Mouse (Mus musculus) splenic B cell, adult 2 months (primary cell): ENCODE data around the gene Mc1r.
A peak's percentile ranks its signal among the peaks of the same experiment; 100 is the strongest.
"Not testable (repeated sequence)": the region's sequence is repeated elsewhere in the genome, so short reads cannot be mapped to it uniquely, and the experiment has no call there.

Experiments used
- DNase-seq: peaks from one replicate; pipeline ENCODE4 v3.0.0-alpha.2; 2011; ENCODE audit warnings: low read depth, low spot score
- H3K27me3 ChIP-seq: 2 replicates; pipeline ENCODE4 v1.6.1; 2012; ENCODE audit warnings: mild to moderate bottlenecking, low read length, moderate library complexity, mixed read lengths; ENCODE audit not compliant: control insufficient read depth, poor library complexity, insufficient read depth, severe bottlenecking
- H3K36me3 ChIP-seq: 2 replicates; pipeline ENCODE4 v1.6.1; 2012; ENCODE audit warnings: mild to moderate bottlenecking, low read length, moderate library complexity, mixed read lengths; ENCODE audit not compliant: control insufficient read depth, poor library complexity, insufficient read depth, severe bottlenecking

The Mc1r gene

GRCm38 (mm10) chr8:123404521-123404920, 2.4 kb upstream of the Mc1r start:
- Histone ChIP-seq H3K27me3 (no peaks in the 10 kb centered on the region), H3K36me3 (peaks cover 7% of the 10 kb centered on the region)
- DNase-seq: no peak

- Histone ChIP-seq H3K27me3 (peaks cover 3% of the 10 kb centered on the region; the same call in 1 of the 2 replicates), H3K36me3 (no peaks in the 10 kb centered on the region)
- no peak for DNase-seq
Observed at GRCm38 (mm10) chr8:123407612-123408011, 705 bp downstream of the Mc1r start.

GRCm38 (mm10) chr8:123408586-123409544, 2.0 kb downstream of the Mc1r start:
- no peak for DNase-seq
- Histone ChIP-seq H3K36me3 (no peaks in the 10 kb centered on the region), H3K27me3 (peaks cover 3% of the 10 kb centered on the region; the same call in 1 of the 2 replicates)

- Histone ChIP-seq H3K27me3 (peaks cover 3% of the 10 kb centered on the region; the same call in 1 of the 2 replicates), H3K36me3 (no peaks in the 10 kb centered on the region)
- no peak for DNase-seq
Observed at GRCm38 (mm10) chr8:123410049-123410587, 3.2 kb downstream of the Mc1r start.

GRCm38 (mm10) chr8:123410788-123411187, 3.9 kb downstream of the Mc1r start:
- no peak for DNase-seq
- Histone ChIP-seq H3K36me3 (no peaks in the 10 kb centered on the region), H3K27me3 (peaks cover 3% of the 10 kb centered on the region; the same call in 1 of the 2 replicates)

- Histone ChIP-seq H3K36me3 (no peaks in the 10 kb centered on the region), H3K27me3 (peaks cover 3% of the 10 kb centered on the region; the same call in 1 of the 2 replicates)
- peak; percentile 70 for DNase-seq
Observed at GRCm38 (mm10) chr8:123411246-123411645, 4.3 kb downstream of the Mc1r start, which contains the start of gene Tubb3. Gene Tubb3, plus strand, starts transcription at chr8:123411424.

- no peak for DNase-seq
- H3K27me3 ChIP-seq: peaks cover 3% of the 10 kb centered on the region; the same call in 1 of the 2 replicates
- H3K36me3 ChIP-seq: no peaks in the 10 kb centered on the region
Observed at GRCm38 (mm10) chr8:123411781-123412327, 4.9 kb downstream of the Mc1r start.

- peaks cover 3% of the 10 kb centered on the region; the same call in 1 of the 2 replicates for H3K27me3 ChIP-seq
- DNase-seq: peak; percentile 79
- no peaks in the 10 kb centered on the region for H3K36me3 ChIP-seq
Observed at GRCm38 (mm10) chr8:123412560-123413170, 5.8 kb downstream of the Mc1r start.

- no peaks in the 10 kb centered on the region for H3K36me3 ChIP-seq
- DNase-seq: no peak
- peaks cover 3% of the 10 kb centered on the region; the same call in 1 of the 2 replicates for H3K27me3 ChIP-seq
Observed at GRCm38 (mm10) chr8:123414255-123414654, 7.3 kb downstream of the Mc1r start.

GRCm38 (mm10) chr8:123414997-123415696, 8.2 kb downstream of the Mc1r start:
- not testable (repeated sequence) for H3K27me3 ChIP-seq, DNase-seq, H3K36me3 ChIP-seq

GRCm38 (mm10) chr8:123415967-123416943, 9.3 kb downstream of the Mc1r start:
- peak; percentile 68 for DNase-seq
- peaks cover 3% of the 10 kb centered on the region; the same call in 1 of the 2 replicates for H3K27me3 ChIP-seq
- no peaks in the 10 kb centered on the region for H3K36me3 ChIP-seq

- no peak for DNase-seq
- H3K36me3 ChIP-seq: no peaks in the 10 kb centered on the region
- peaks cover 2% of the 10 kb centered on the region; the same call in 1 of the 2 replicates for H3K27me3 ChIP-seq
Observed at GRCm38 (mm10) chr8:123416944-123417555, 10.1 kb downstream of the Mc1r start.

- no peaks in the 10 kb centered on the region for H3K27me3 ChIP-seq
- no peaks in the 10 kb centered on the region for H3K36me3 ChIP-seq
- no peak for DNase-seq
Observed at GRCm38 (mm10) chr8:123419711-123420110, 12.8 kb downstream of the Mc1r start.
